Mouse (Mus musculus) intestine, embryonic 16.5 days (tissue): ENCODE measurements around the gene Ip6k3. TPM values are rescaled to one million over a fixed set of nuclear protein-coding genes. Genes with fewer than 3 reads are reported as not detected.
A peak's percentile ranks its signal among the peaks of the same experiment; 100 is the strongest.

ENCODE experiments used
- ATAC-seq: fragments of 200-750 bp; cut with Nextera tagmentation; 2 replicates; pipeline ENCODE4 v1.8.0; 2017; ENCODE audit warnings: moderate TSS enrichment, moderate library complexity
- H3K27ac ChIP-seq: fragments of 300-500 bp; sonication (generic); 2 replicates; pipeline ENCODE4 v1.5.1; 2014; ENCODE audit warnings: mild to moderate bottlenecking, low read length
- H3K27me3 ChIP-seq: fragments of 300-500 bp; sonication (generic); replicated peaks from 2 replicates; pipeline ENCODE4 v1.6.1; 2014; ENCODE audit warnings: low read length, control low read depth, mixed read lengths; ENCODE audit not compliant: control insufficient read depth, insufficient read depth
- H3K36me3 ChIP-seq: fragments of 300-500 bp; sonication (generic); 2 replicates; pipeline ENCODE4 v1.6.1; 2014; ENCODE audit warnings: low read length, control low read depth; ENCODE audit not compliant: control insufficient read depth, insufficient read depth
- H3K4me1 ChIP-seq: fragments of 300-500 bp; sonication (generic); 2 replicates; pipeline ENCODE4 v1.6.1; 2014; ENCODE audit warnings: low read length, control low read depth, mixed read lengths; ENCODE audit not compliant: control insufficient read depth, insufficient read depth
- H3K4me2 ChIP-seq: fragments of 300-500 bp; sonication (generic); 2 replicates; pipeline ENCODE4 v1.6.1; 2014; ENCODE audit warnings: low read depth, low read length, control low read depth
- H3K4me3 ChIP-seq: fragments of 300-500 bp; sonication (generic); 2 replicates; pipeline ENCODE4 v1.5.1; 2014; ENCODE audit warnings: mild to moderate bottlenecking, low read length
- H3K9ac ChIP-seq: fragments of 300-500 bp; sonication (generic); 2 replicates; pipeline ENCODE4 v1.6.1; 2014; ENCODE audit warnings: low read depth, low read length
- H3K9me3 ChIP-seq: fragments of 300-500 bp; sonication (generic); 2 replicates; pipeline ENCODE4 v1.6.1; 2016; ENCODE audit warnings: low read length, control low read depth; ENCODE audit not compliant: control insufficient read depth
- WGBS: fragments of 180-500 bp; shearing (Covaris S2); extraction: QIAGEN DNeasy Blood & Tissue Kit; methylation state at CpG from one replicate; pipeline ENCODE4 v1.1.7; 2014; 5-methylcytosine and 5-hydroxymethylcytosine counted together
- polyA plus RNA-seq: library from polyadenylated mRNA; unstranded; fragments of >200 nt; fragmentation: Nextera tagmentation; extraction: Ambion mirVana; gene quantifications from 2 replicates; pipeline ENCODE4 v1.2.1, GENCODE M21; 2015

Gene Ip6k3
- polyA plus RNA-seq, 1 experiment from 2014 or later: 0.11 TPM

DNA sequence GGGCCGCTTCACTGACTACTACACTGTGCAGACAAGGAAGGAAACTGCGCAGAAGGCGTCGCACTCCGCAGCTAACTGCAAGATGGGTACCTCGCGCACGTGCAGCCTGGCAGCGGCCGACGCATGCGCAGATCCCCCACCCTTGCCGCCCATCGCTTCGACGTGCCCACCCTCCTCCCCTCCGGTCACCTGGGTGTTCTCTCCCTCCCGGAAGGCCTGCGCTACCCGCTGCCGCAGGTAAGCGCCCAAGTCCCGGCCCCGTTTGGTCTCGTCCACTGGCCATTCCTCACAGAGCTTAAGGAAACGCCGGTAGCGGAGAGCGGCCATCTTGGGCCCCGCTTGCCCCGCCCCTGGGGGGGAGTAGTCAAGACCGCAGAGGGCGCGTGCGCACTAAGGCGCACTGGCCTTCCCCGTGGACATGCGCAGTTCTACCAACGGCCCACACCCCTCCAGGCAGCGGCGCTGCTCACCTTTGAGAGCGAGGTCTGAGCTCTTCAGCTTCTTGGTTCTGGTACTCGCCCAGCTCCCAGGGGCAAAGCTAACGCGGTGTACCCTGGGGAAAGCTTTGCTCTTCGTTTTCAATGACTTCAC lies 33.9 kb downstream of the Ip6k3 start, which contains the start of gene Uqcc2:
Gene Uqcc2 (minus strand): TSS at position 366 of the 591 bp plus-strand sequence.
- Histone ChIP-seq H3K4me1 (peaks cover 24% of the 10 kb centered on the region), H3K4me2 (peak within 1 kb of the TSS; percentile 75), H3K36me3 (no peaks in the 10 kb centered on the region), H3K27ac (peak within 1 kb of the TSS; percentile 57; the same call in 1 of the 2 replicates), H3K4me3 (peak within 1 kb of the TSS; percentile 80), H3K9me3 (no peaks in the 10 kb centered on the region), H3K9ac (peak within 1 kb of the TSS; percentile 80), H3K27me3 (no peaks in the 10 kb centered on the region)
- ATAC-seq: peak; percentile 94
- under 1% methylated on average over 46 of the region's 46 CpGs for WGBS

DNA sequence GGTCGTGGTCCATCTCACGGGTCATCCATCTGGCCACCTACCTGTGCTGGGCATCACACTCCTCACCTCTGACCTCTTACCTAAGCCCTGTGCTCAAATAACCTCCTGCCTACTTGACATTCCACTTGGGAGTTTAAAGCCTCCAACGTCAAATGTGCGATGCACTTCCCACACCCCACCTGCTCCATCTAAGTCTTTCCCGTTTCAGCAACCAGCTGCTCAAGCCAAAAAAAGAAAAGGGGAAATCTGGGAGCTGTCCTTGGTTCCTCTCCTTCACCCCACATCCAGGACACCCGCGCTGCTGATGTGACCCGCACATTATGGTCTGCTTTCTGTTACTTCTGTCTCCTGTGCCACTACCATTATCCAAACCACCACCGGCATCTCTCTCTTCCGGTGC lies 35.4 kb downstream of the Ip6k3 start:
- Histone ChIP-seq H3K4me2 (no peak overlapping the region), H3K27ac (no peak overlapping the region), H3K36me3 (no peaks in the 10 kb centered on the region), H3K9me3 (no peaks in the 10 kb centered on the region), H3K9ac (no peak overlapping the region), H3K4me3 (no peak overlapping the region), H3K4me1 (peaks cover 31% of the 10 kb centered on the region), H3K27me3 (no peaks in the 10 kb centered on the region)
- no peak for ATAC-seq
- WGBS: 87% methylated on average over 10 of the region's 10 CpGs

DNA sequence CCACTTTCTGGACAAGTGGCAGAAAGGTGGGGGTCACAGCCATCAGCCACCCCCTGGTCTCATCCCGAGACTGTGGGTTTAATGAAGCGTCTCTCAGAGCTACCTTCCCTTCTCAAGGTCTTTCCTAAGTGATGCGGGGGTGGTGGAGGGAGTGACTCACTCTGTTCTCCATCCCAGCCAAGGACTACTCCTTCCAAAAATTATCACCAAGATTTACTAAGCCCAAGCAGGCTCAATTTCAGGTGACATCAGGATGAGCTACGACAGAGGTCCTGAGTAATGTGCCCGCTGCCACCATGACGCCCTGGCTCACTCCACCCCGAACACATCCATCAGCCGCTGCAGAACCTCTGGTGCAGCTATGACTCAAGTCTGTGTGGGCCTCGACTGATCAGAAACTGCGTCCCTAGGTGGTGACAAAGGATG lies 36.3 kb downstream of the Ip6k3 start:
- Histone ChIP-seq H3K9me3 (no peaks in the 10 kb centered on the region), H3K4me3 (no peak overlapping the region), H3K27ac (no peak overlapping the region), H3K27me3 (no peaks in the 10 kb centered on the region), H3K36me3 (no peaks in the 10 kb centered on the region), H3K9ac (no peak overlapping the region), H3K4me1 (peaks cover 38% of the 10 kb centered on the region), H3K4me2 (no peak overlapping the region)
- WGBS: 86% methylated on average over 10 of the region's 10 CpGs
- ATAC-seq: no peak

DNA sequence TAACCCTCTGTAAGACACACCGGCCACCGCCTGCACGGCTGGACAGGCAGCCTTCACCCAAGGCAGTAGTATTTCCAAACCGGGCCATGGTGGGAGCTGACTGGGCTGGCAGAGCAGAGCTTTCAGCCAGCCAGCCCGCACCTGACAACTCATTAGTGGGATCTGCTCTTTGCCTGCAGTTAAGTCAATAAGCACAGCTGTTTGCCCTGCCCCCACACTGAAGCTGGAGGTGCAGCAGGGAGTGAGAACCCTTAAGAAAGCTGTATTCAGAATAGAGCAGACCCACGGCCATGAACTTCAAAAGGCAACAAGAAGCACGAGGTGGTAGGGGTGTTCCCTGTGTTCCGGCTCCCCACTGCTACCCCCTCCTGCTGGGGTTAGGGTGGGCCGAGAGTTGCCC lies 37.3 kb downstream of the Ip6k3 start:
- Histone ChIP-seq H3K9me3 (no peaks in the 10 kb centered on the region), H3K36me3 (no peaks in the 10 kb centered on the region), H3K4me3 (no peak overlapping the region), H3K4me2 (no peak overlapping the region), H3K4me1 (peaks cover 44% of the 10 kb centered on the region), H3K27ac (no peak overlapping the region), H3K27me3 (no peaks in the 10 kb centered on the region), H3K9ac (no peak overlapping the region)
- WGBS: 50% methylated on average over 9 of the region's 9 CpGs
- ATAC-seq: no peak

DNA sequence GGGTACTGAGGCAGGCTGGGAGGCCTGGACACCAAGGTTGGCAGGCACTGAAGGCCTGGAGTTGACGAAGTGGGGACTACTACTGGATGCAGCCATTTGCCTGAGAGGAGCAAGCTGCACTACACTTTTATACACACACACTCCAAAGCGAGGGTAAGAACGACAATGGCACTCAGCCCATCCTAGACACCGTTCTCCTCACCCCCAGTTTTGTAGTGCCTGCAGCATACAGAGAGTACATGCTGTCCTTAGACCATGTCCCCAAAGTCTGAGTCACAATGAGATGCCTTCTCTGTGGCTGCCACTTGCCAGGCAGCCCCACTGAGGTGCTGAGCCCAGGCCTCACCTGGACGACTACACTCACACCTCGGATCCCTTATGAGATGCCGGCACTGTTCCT lies 37.8 kb downstream of the Ip6k3 start:
- Histone ChIP-seq H3K4me1 (peaks cover 44% of the 10 kb centered on the region), H3K27me3 (no peaks in the 10 kb centered on the region), H3K4me3 (no peak overlapping the region), H3K9ac (peak overlapping the region; percentile 10; the same call in 1 of the 2 replicates), H3K4me2 (no peak overlapping the region), H3K9me3 (no peaks in the 10 kb centered on the region), H3K27ac (no peak overlapping the region), H3K36me3 (no peaks in the 10 kb centered on the region; the same call in 1 of the 2 replicates)
- 78% methylated on average over 7 of the region's 7 CpGs for whole genome bisulfite sequencing
- ATAC-seq: no peak

DNA sequence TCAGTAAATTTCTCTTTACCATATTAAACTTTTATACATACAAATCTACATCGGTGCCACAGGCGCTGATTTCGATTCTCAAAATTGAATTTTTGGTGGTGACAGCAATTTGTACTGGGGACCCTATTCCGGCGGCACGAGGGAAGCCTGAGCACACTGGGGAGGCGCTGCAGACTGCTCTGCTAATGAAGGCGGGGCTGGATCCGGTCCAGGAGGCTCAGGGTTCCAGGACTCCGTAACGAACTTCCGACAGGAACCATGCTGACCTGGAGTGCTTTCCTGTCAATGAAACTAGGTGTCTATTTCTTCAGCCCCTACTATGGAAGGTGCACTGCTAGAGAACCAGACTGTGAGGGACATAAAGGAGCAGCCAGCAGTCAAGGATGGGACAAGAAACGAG lies 38.3 kb downstream of the Ip6k3 start:
- peak overlapping the region; percentile 10; the same call in 1 of the 2 replicates for H3K9ac ChIP-seq
- peaks cover 44% of the 10 kb centered on the region for H3K4me1 ChIP-seq
- no peak overlapping the region for H3K4me2 ChIP-seq

DNA sequence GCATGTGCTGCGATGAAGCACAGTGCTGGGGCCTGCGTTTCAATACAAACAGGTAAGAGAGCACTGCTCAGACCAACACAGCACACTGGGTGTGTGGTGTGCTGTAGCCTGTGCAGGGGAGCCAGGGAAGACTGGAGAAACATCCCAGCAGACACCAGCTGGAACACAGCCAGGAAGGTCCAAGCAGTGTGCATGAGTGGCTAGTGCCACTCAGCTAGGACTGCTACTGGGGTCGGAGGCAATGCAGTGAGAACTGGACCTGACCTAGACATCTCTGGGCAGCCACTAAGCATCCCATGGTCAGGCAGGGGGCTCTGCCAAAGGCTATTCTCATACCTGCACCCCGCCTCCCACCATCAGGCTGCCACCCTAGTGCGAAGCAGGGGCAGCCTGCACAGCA lies 39.4 kb downstream of the Ip6k3 start:
- no peak overlapping the region for H3K27ac ChIP-seq
- no peaks in the 10 kb centered on the region for H3K27me3 ChIP-seq
- ATAC-seq: no peak
- WGBS: 90% methylated on average over 5 of the region's 5 CpGs
- H3K9me3 ChIP-seq: no peaks in the 10 kb centered on the region
- H3K4me3 ChIP-seq: no peak overlapping the region
- peaks cover 43% of the 10 kb centered on the region for H3K4me1 ChIP-seq
- H3K36me3 ChIP-seq: peaks cover 5% of the 10 kb centered on the region
- no peak overlapping the region for H3K9ac ChIP-seq
- no peak overlapping the region for H3K4me2 ChIP-seq

More for the DNA sequence above, 38.3 kb downstream of the Ip6k3 start:
- WGBS: 75% methylated on average over 13 of the region's 13 CpGs
- Histone ChIP-seq H3K27me3 (no peaks in the 10 kb centered on the region), H3K9me3 (no peaks in the 10 kb centered on the region), H3K36me3 (no peaks in the 10 kb centered on the region; the same call in 1 of the 2 replicates), H3K4me3 (no peak overlapping the region), H3K27ac (no peak overlapping the region)
- ATAC-seq: no peak

DNA sequence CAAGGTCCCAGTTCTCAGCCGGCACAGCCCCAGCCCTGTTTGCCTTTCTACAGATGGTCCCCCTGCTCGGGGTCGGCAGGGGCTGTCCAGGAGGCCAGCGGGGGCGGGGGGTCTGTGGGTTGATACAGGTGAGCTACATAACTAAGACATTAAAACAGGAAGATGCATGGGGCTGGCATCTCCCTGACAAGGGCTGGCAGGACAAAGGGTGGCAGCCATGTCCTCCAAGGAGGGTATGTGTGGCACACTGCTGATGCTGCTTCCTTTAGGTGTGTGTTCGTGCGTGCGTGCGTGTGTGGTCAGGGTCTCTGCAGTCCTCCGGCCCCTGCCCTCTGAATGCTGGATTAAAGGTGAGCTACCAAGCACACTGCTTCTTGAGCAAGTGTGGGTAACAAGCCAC lies 40.6 kb downstream of the Ip6k3 start:
- Histone ChIP-seq H3K36me3 (peaks cover 5% of the 10 kb centered on the region), H3K9me3 (no peaks in the 10 kb centered on the region), H3K4me3 (no peak overlapping the region), H3K27me3 (no peaks in the 10 kb centered on the region), H3K4me2 (no peak overlapping the region), H3K4me1 (peaks cover 44% of the 10 kb centered on the region), H3K27ac (no peak overlapping the region), H3K9ac (no peak overlapping the region)
- ATAC-seq: no peak
- WGBS: 66% methylated on average over 10 of the region's 10 CpGs

DNA sequence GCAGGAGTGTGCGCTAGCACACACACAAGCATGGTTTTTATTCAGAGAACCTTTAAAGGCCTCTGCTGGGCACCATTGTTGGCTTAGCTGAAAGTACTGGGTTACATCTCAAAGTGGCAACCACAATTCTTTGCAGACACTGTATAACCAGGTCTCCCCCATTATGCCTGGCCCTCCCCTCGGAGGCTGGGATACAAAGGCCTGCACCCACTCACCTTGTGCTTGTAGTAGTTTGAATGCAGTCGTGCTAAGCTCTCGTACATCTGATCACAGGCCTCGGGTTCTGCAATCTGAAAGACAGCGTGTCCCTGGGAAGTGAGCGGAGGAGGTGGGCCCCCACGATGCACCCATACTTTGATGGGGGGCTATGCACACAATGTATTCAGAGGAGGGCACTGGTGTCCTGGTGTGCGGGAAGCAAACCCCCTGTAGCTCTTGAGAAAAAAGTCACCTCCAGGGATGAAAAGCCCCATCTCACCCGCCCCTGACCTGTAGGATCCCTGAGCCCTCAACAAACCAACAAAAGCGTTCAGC lies 41.9 kb downstream of the Ip6k3 start:
- Histone ChIP-seq H3K4me2 (no peak overlapping the region), H3K27me3 (no peaks in the 10 kb centered on the region), H3K9ac (no peak overlapping the region), H3K9me3 (no peaks in the 10 kb centered on the region), H3K4me1 (peaks cover 47% of the 10 kb centered on the region), H3K4me3 (no peak overlapping the region), H3K27ac (no peak overlapping the region), H3K36me3 (peaks cover 5% of the 10 kb centered on the region)
- no peak for ATAC-seq
- WGBS: 85% methylated on average over 11 of the region's 11 CpGs
